Mouse (Mus musculus) CH12.LX (cell line): ENCODE measurements around the gene Rps6kb2.

Experiments
- CTCF ChIP-seq, 2 experiments: IDR thresholded peaks in 1 of 2; conservative IDR thresholded peaks in 1 of 2; 2 replicates each; pipeline ENCODE4 v1.5.1; 2011 to 2012; ENCODE audit warnings: low read depth in 2 of 2, low read length in 2 of 2, improper control_type of control experiment in 1 of 2, inconsistent platforms in 1 of 2, mild to moderate bottlenecking in 1 of 2, moderate library complexity in 1 of 2
- ELF1 ChIP-seq: IDR thresholded peaks from 2 replicates; pipeline ENCODE4 v1.6.1; 2014; ENCODE audit warnings: low read depth, mild to moderate bottlenecking, inconsistent platforms, low read length, improper control_type of control experiment
- ETS1 ChIP-seq: conservative IDR thresholded peaks from 2 replicates; pipeline ENCODE4 v1.6.1; 2012; ENCODE audit warnings: low read depth, mild to moderate bottlenecking, inconsistent platforms, low read length, improper control_type of control experiment, moderate library complexity
- GABPA ChIP-seq: IDR thresholded peaks from 2 replicates; pipeline ENCODE4 v1.6.1; 2012; ENCODE audit warnings: low read depth, low read length, improper control_type of control experiment, inconsistent platforms; ENCODE audit not compliant: insufficient replicate concordance
- HCFC1 ChIP-seq: IDR thresholded peaks from 2 replicates; pipeline ENCODE4 v1.6.1; 2012; ENCODE audit warnings: low read depth, mild to moderate bottlenecking, inconsistent platforms, low read length, improper control_type of control experiment
- KAT2A ChIP-seq: IDR thresholded peaks from 2 replicates; pipeline ENCODE4 v1.6.1; 2012; ENCODE audit warnings: low read length, improper control_type of control experiment, inconsistent platforms; ENCODE audit not compliant: insufficient replicate concordance
- MAFK ChIP-seq: IDR thresholded peaks from 2 replicates; pipeline ENCODE4 v1.6.1; 2011; ENCODE audit warnings: low read length, improper control_type of control experiment; ENCODE audit not compliant: insufficient replicate concordance
- MEF2A ChIP-seq: IDR thresholded peaks from 2 replicates; pipeline ENCODE4 v1.6.1; 2014; ENCODE audit warnings: low read depth, mild to moderate bottlenecking, inconsistent platforms, low read length, improper control_type of control experiment, borderline replicate concordance
- MXI1 ChIP-seq: IDR thresholded peaks from 2 replicates; pipeline ENCODE4 v1.6.1; 2011; ENCODE audit warnings: mild to moderate bottlenecking, low read depth, low read length, improper control_type of control experiment
- NELFE ChIP-seq: IDR thresholded peaks from 2 replicates; pipeline ENCODE4 v1.6.1; 2011; ENCODE audit warnings: low read depth, low read length, improper control_type of control experiment
- NRF1 ChIP-seq: IDR thresholded peaks from 2 replicates; pipeline ENCODE4 v1.6.1; 2014; ENCODE audit warnings: low read depth, mild to moderate bottlenecking, inconsistent platforms, low read length, improper control_type of control experiment, moderate library complexity
- POLR2A ChIP-seq: IDR thresholded peaks from 2 replicates; pipeline ENCODE4 v1.6.1; 2011; ENCODE audit warnings: low read depth, mild to moderate bottlenecking, improper control_type of control experiment, low read length
- UBTF ChIP-seq: IDR thresholded peaks from 2 replicates; pipeline ENCODE4 v1.6.1; 2012; ENCODE audit warnings: low read depth, mild to moderate bottlenecking, inconsistent platforms, low read length, improper control_type of control experiment, moderate library complexity
- ZMIZ1 ChIP-seq: IDR thresholded peaks from 2 replicates; pipeline ENCODE4 v1.6.1; 2012; ENCODE audit warnings: low read depth, mild to moderate bottlenecking, inconsistent platforms, low read length, improper control_type of control experiment

DNA sequence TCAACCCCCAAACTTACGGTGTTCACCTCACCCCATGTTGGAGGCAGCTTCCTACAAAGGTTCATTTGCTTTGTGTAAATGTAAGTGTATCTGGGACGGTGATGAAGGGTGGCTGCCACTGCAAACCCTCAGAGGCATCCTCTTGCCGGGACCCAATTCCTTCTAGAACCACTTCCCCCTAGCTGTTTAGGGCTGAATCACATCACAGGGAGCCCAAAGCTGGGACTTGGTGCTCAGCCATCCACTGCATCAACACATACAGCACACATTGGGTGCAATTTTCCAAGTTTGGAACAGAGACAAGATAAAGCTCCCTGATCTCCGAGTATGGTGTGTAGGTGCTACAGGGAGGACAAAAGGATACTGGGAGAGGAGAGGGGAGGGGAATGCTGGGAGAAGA lies 41.7 kb upstream of the Rps6kb2 start:
- TF ChIP-seq NRF1 (no peak), POLR2A (no peak), MAFK (no peak), CTCF (conservative IDR thresholded peaks at IDR 0.05 in 1 of 2, IDR thresholded peaks at IDR 0.05 in 1 of 2; ENCODE audit: low read depth in 2 of 2, low read length in 2 of 2) (no peak), HCFC1 (no peak), GABPA (no peak), MEF2A (no peak), ZMIZ1 (no peak), UBTF (no peak), KAT2A (no peak), NELFE (no peak), MXI1 (no peak), ETS1 (no peak), ELF1 (no peak)
